Mouse (Mus musculus): ENCODE data around the gene Adm2.

DNA sequence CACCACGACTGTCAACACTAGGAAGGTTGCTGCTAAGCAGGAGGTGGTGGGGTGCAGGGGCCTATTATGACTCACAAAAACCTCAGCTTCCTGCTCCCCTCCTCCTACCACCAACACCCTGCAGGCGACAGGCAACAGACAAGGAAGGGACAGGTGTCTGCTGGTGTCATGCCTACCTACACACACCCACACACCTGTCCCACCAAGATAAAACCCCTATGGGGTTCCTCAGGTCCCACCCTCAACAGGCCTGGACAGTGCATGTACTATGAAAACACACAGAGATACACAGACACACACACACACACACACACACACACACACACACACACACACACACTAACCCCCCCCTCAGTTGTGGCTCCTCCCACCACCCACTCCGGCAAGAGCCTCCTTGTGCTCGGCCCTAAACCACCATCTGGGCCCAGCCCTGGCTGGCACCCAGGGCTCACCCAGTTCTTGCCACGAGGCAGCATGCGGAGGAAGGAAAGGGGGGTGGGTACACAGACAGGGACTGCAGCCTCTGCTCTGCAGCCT is 12.5 kb upstream of the Adm2 start:
- TF ChIP-seq CTCF (conservative IDR thresholded peaks at IDR 0.05 in 1 of 2, IDR thresholded peaks at IDR 0.05 in 1 of 2; ENCODE audit: low read depth in 2 of 2, low read length in 2 of 2), result no peak
- TF ChIP-seq E2F4 (IDR thresholded peaks at IDR 0.05; ENCODE audit: insufficient replicate concordance, low read depth, low read length), result no peak
- no peak for TF ChIP-seq ZNF384 (IDR thresholded peaks at IDR 0.05; ENCODE audit: low read depth, low read length)
- TF ChIP-seq POLR2A (IDR thresholded peaks at IDR 0.05; ENCODE audit: low read depth, low read length), result no peak
- TF ChIP-seq UBTF (IDR thresholded peaks at IDR 0.05; ENCODE audit: low read depth, low read length), result no peak
